Comparison of ENCODE assay signal across 7 mouse cellular contexts in the genomic region with DNA sequence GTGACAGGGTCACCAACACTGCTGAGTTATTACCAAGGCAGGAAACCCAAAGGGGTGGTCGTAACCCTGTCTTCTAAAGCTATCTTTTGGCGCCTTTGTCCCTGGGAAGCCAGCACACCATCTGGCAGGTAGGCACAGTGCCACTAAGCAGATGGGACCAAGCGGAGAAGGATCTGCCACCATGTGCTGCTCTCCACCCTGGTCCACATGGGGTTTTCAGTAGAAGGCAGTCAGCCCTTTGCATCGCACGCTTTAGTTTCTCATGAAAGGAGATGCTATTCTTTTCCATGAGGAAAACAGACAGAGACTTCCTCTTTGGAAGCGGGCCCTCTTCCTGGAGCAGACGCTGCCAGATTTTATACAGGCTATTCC.
DNase-seq lines count a peak whose midpoint lies in the region; ATAC-seq and TF ChIP-seq lines count a peak whose summit lies in the region.

No protein-coding gene starts in this region.

- no peaks in the 10 kb centered on the region for H3K27me3 ChIP-seq in midbrain, embryonic 14.5 days (ENCODE audit: control insufficient read depth, insufficient read depth, low read length)
- H3K27me3 ChIP-seq in midbrain, embryonic 11.5 days (ENCODE audit: control insufficient read depth, insufficient read depth, low read length), result no peaks in the 10 kb centered on the region
- H3K27me3 ChIP-seq in forebrain, postnatal 0 days (ENCODE audit: insufficient read depth, low read length), result no peaks in the 10 kb centered on the region

- H3K9ac ChIP-seq in midbrain, embryonic 14.5 days (replicated peaks; ENCODE audit: low read length), result no peak overlapping the region
- no peak overlapping the region for H3K9ac ChIP-seq in midbrain, embryonic 11.5 days (ENCODE audit: low read length)
- H3K9ac ChIP-seq in forebrain, postnatal 0 days, result no peak overlapping the region

- no peaks in the 10 kb centered on the region for H3K4me1 ChIP-seq in midbrain, embryonic 14.5 days (ENCODE audit: control insufficient read depth, insufficient read depth, low read length)
- peaks cover 2% of the 10 kb centered on the region for H3K4me1 ChIP-seq in midbrain, embryonic 11.5 days (ENCODE audit: control insufficient read depth, insufficient read depth, low read length)
- peaks cover 3% of the 10 kb centered on the region; the same call in 1 of the 2 replicates for H3K4me1 ChIP-seq in forebrain, postnatal 0 days (ENCODE audit: insufficient read depth)

- no peak overlapping the region for H3K4me2 ChIP-seq in midbrain, embryonic 14.5 days (ENCODE audit: low read length)
- no peak overlapping the region for H3K4me2 ChIP-seq in midbrain, embryonic 11.5 days
- no peak overlapping the region for H3K4me2 ChIP-seq in forebrain, postnatal 0 days (ENCODE audit: low read depth)

- H3K4me3 ChIP-seq in midbrain, embryonic 14.5 days (replicated peaks; ENCODE audit: low read depth, low read length), result no peak overlapping the region
- no peak overlapping the region for H3K4me3 ChIP-seq in midbrain, embryonic 11.5 days (ENCODE audit: low read depth, low read length)
- H3K4me3 ChIP-seq in forebrain, postnatal 0 days (ENCODE audit: low read depth, low read length), result no peak overlapping the region

- no peaks in the 10 kb centered on the region for H3K9me3 ChIP-seq in midbrain, embryonic 14.5 days (ENCODE audit: control insufficient read depth, low read length)
- H3K9me3 ChIP-seq in midbrain, embryonic 11.5 days (ENCODE audit: control insufficient read depth, low read length), result no peaks in the 10 kb centered on the region
- no peaks in the 10 kb centered on the region for H3K9me3 ChIP-seq in forebrain, postnatal 0 days (ENCODE audit: low read length)

- no peak overlapping the region for H3K27ac ChIP-seq in midbrain, embryonic 14.5 days (replicated peaks; ENCODE audit: low read depth, low read length)
- H3K27ac ChIP-seq in midbrain, embryonic 11.5 days (ENCODE audit: low read depth, low read length), result no peak overlapping the region
- no peak overlapping the region for H3K27ac ChIP-seq in forebrain, postnatal 0 days (ENCODE audit: low read depth, low read length)

- H3K36me3 ChIP-seq in midbrain, embryonic 14.5 days (ENCODE audit: control insufficient read depth, insufficient read depth, low read length), result no peaks in the 10 kb centered on the region
- H3K36me3 ChIP-seq in midbrain, embryonic 11.5 days (ENCODE audit: control insufficient read depth, insufficient read depth, low read length), result no peaks in the 10 kb centered on the region
- no peaks in the 10 kb centered on the region for H3K36me3 ChIP-seq in forebrain, postnatal 0 days (ENCODE audit: insufficient read depth)

- ATAC-seq in midbrain, embryonic 14.5 days (ENCODE audit: low FRiP score, low TSS enrichment), result peak; percentile 43; the same call in 1 of the 2 replicates
- no peak for ATAC-seq in midbrain, embryonic 11.5 days (ENCODE audit: low FRiP score)
- peak; percentile 90 for ATAC-seq in forebrain, postnatal 0 days

- peak; percentile 51 for DNase-seq in midbrain, embryonic 14.5 days
- DNase-seq in midbrain, embryonic 11.5 days (ENCODE audit: low spot score, missing footprints), result no peak
- DNase-seq in forebrain, postnatal 0 days, result peak; percentile 80
- peak; percentile 18 for DNase-seq in layer of hippocampus, adult 9-10 months (ENCODE audit: low spot score)
- DNase-seq in right cerebral cortex, postnatal 25 days, result peak; percentile 19
- DNase-seq in ovary, postnatal 36 days (ENCODE audit: low spot score), result no peak
- no peak for DNase-seq in ovary, adult 18-20 months (ENCODE audit: low spot score)

- TF ChIP-seq CTCF in forebrain, postnatal 0 days (IDR thresholded peaks at IDR 0.05; ENCODE audit: low read depth), result no peak

- WGBS in midbrain, embryonic 14.5 days, result 75% methylated on average over 7 of the region's 7 CpGs
- WGBS in midbrain, embryonic 11.5 days, result 93% methylated on average over 7 of the region's 7 CpGs
- 40% methylated on average over 7 of the region's 7 CpGs for WGBS in forebrain, postnatal 0 days

Comparison
In these comparisons a context has a peak if more than half of its experiments do, and no peak if none do; other contexts are left out.
1. DNase-seq: peak in midbrain, embryonic 14.5 days (single experiment), forebrain, postnatal 0 days (single experiment), layer of hippocampus, adult 9-10 months (single experiment) and right cerebral cortex, postnatal 25 days (single experiment); none in midbrain, embryonic 11.5 days (single experiment), ovary, postnatal 36 days (single experiment) and ovary, adult 18-20 months (single experiment).